Mouse (Mus musculus) kidney, embryonic 16.5 days (tissue): ENCODE measurements around the gene Fundc1. TPM values are rescaled to one million over a fixed set of nuclear protein-coding genes. Genes with fewer than 3 reads are reported as not detected.

Source experiments
- ATAC-seq: fragments of 200-750 bp; cut with Nextera tagmentation; 2 replicates; pipeline ENCODE4 v1.8.0; 2017; ENCODE audit warnings: moderate TSS enrichment; ENCODE audit not compliant: low FRiP score, low TSS enrichment
- H3K27ac ChIP-seq: fragments of 300-500 bp; sonication (generic); 2 replicates; pipeline ENCODE4 v1.5.1; 2014; ENCODE audit warnings: low read length
- H3K27me3 ChIP-seq: fragments of 300-500 bp; sonication (generic); 2 replicates; pipeline ENCODE4 v1.6.1; 2014; ENCODE audit warnings: low read length, control low read depth, mixed read lengths; ENCODE audit not compliant: insufficient read depth
- H3K36me3 ChIP-seq: fragments of 300-500 bp; sonication (generic); 2 replicates; pipeline ENCODE4 v1.6.1; 2014; ENCODE audit warnings: low read length, control low read depth, mixed read lengths; ENCODE audit not compliant: insufficient read depth
- H3K4me1 ChIP-seq: fragments of 300-500 bp; sonication (generic); 2 replicates; pipeline ENCODE4 v1.6.1; 2014; ENCODE audit warnings: low read length, control low read depth, mixed read lengths; ENCODE audit not compliant: insufficient read depth
- H3K4me2 ChIP-seq: fragments of 300-500 bp; sonication (generic); replicated peaks from 2 replicates; pipeline ENCODE4 v1.6.1; 2014; ENCODE audit warnings: low read depth, low read length
- H3K4me3 ChIP-seq: fragments of 300-500 bp; sonication (generic); 2 replicates; pipeline ENCODE4 v1.5.1; 2014; ENCODE audit warnings: mild to moderate bottlenecking, low read length
- H3K9ac ChIP-seq: fragments of 300-500 bp; sonication (generic); replicated peaks from 2 replicates; pipeline ENCODE4 v1.6.1; 2014; ENCODE audit warnings: low read length
- H3K9me3 ChIP-seq: fragments of 300-500 bp; sonication (generic); 2 replicates; pipeline ENCODE4 v1.6.1; 2016; ENCODE audit warnings: low read length, control low read depth
- WGBS: fragments of 180-500 bp; shearing (Covaris S2); extraction: QIAGEN DNeasy Blood & Tissue Kit; methylation state at CpG from one replicate; pipeline ENCODE4 v1.1.7; 2014; 5-methylcytosine and 5-hydroxymethylcytosine counted together
- polyA plus RNA-seq: library from polyadenylated mRNA; unstranded; fragments of >200 nt; fragmentation: Nextera tagmentation; extraction: Ambion mirVana; gene quantifications from 2 replicates; pipeline ENCODE4 v1.2.1, GENCODE M21; 2015

Fundc1 gene
- polyA plus RNA-seq, 1 experiment from 2014 or later = 66.1 TPM

GRCm38 (mm10) chrX:17512021-17512602 is 60.0 kb downstream of the Fundc1 start:
- Histone ChIP-seq H3K4me1 (no peaks in the 10 kb centered on the region), H3K36me3 (no peaks in the 10 kb centered on the region), H3K27me3 (no peaks in the 10 kb centered on the region), H3K4me3 (no peak overlapping the region), H3K4me2 (no peak overlapping the region), H3K27ac (no peak overlapping the region), H3K9ac (no peak overlapping the region), H3K9me3 (no peaks in the 10 kb centered on the region)
- ATAC-seq = no peak
- WGBS = 47% methylated on average over 3 of the region's 3 CpGs
